Mouse (Mus musculus): Measurements from ENCODE around the gene Cd300lg. TPM values are rescaled to one million over a fixed set of nuclear protein-coding genes. Genes with fewer than 3 reads are reported as not detected.

Cd300lg gene
- polyA plus RNA-seq, 1 experiment from 2014 or later, result 2.0 TPM

- Histone ChIP-seq H3K27me3 (replicated peaks; ENCODE audit: control insufficient read depth, insufficient read depth, low read length) (no peaks in the 10 kb centered on the region), H3K4me3 (ENCODE audit: low read length) (peak overlapping the region; percentile 66), H3K4me1 (ENCODE audit: control insufficient read depth, insufficient read depth, low read length) (peaks cover 9% of the 10 kb centered on the region; the same call in 1 of the 2 replicates), H3K36me3 (ENCODE audit: control insufficient read depth, insufficient read depth, low read length) (no peaks in the 10 kb centered on the region), H3K4me2 (ENCODE audit: low read depth, low read length) (peak overlapping the region; percentile 94), H3K27ac (ENCODE audit: low read length) (peak overlapping the region; percentile 31), H3K9ac (ENCODE audit: low read depth, low read length) (peak overlapping the region; percentile 69), H3K9me3 (ENCODE audit: control insufficient read depth, low read length) (no peaks in the 10 kb centered on the region)
- ATAC-seq, result peak; percentile 75
- 2% methylated on average over 20 of the region's 20 CpGs for WGBS
These were observed 47.9 kb downstream of the Cd300lg start for GRCm38 (mm10) chr11:102089088-102089808.

GRCm38 (mm10) chr11:102095676-102096075, 54.4 kb downstream of the Cd300lg start:
- no peaks in the 10 kb centered on the region for H3K27me3 ChIP-seq (replicated peaks; ENCODE audit: control insufficient read depth, insufficient read depth, low read length)
- H3K4me2 ChIP-seq (ENCODE audit: low read depth, low read length), result no peak overlapping the region
- no peaks in the 10 kb centered on the region for H3K9me3 ChIP-seq (ENCODE audit: control insufficient read depth, low read length)
- H3K27ac ChIP-seq (ENCODE audit: low read length), result no peak overlapping the region
- H3K9ac ChIP-seq (ENCODE audit: low read depth, low read length), result no peak overlapping the region
- no peak overlapping the region for H3K4me3 ChIP-seq (ENCODE audit: low read length)
- 0 out of 2 replicates have a peak, but pooled peaks cover 8% of the 10 kb centered on the region for H3K4me1 ChIP-seq (ENCODE audit: control insufficient read depth, insufficient read depth, low read length)
- H3K36me3 ChIP-seq (ENCODE audit: control insufficient read depth, insufficient read depth, low read length), result no peaks in the 10 kb centered on the region
- 75% methylated on average over 3 of the region's 3 CpGs for WGBS
- no peak for ATAC-seq

- Histone ChIP-seq H3K4me3 (ENCODE audit: low read length) (no peak overlapping the region; the same call in 1 of the 2 replicates), H3K4me2 (ENCODE audit: low read depth, low read length) (peak overlapping the region; percentile 52), H3K27me3 (replicated peaks; ENCODE audit: control insufficient read depth, insufficient read depth, low read length) (no peaks in the 10 kb centered on the region), H3K9me3 (ENCODE audit: control insufficient read depth, low read length) (no peaks in the 10 kb centered on the region), H3K27ac (ENCODE audit: low read length) (no peak overlapping the region), H3K36me3 (ENCODE audit: control insufficient read depth, insufficient read depth, low read length) (no peaks in the 10 kb centered on the region), H3K4me1 (ENCODE audit: control insufficient read depth, insufficient read depth, low read length) (0 out of 2 replicates have a peak, but pooled peaks cover 8% of the 10 kb centered on the region), H3K9ac (ENCODE audit: low read depth, low read length) (no peak overlapping the region)
- ATAC-seq, result peak; percentile 12
- WGBS, result 61% methylated on average over 5 of the region's 5 CpGs
These were observed 55.1 kb downstream of the Cd300lg start for GRCm38 (mm10) chr11:102096446-102096845.

- no peak overlapping the region for H3K27ac ChIP-seq (ENCODE audit: low read length)
- H3K9me3 ChIP-seq (ENCODE audit: control insufficient read depth, low read length), result no peaks in the 10 kb centered on the region
- WGBS, result 2% methylated on average over 18 of the region's 18 CpGs
- H3K4me3 ChIP-seq (ENCODE audit: low read length), result peak overlapping the region; percentile 23
- H3K4me2 ChIP-seq (ENCODE audit: low read depth, low read length), result peak overlapping the region; percentile 52
- no peaks in the 10 kb centered on the region for H3K27me3 ChIP-seq (replicated peaks; ENCODE audit: control insufficient read depth, insufficient read depth, low read length)
- no peaks in the 10 kb centered on the region for H3K36me3 ChIP-seq (ENCODE audit: control insufficient read depth, insufficient read depth, low read length)
- peak overlapping the region; percentile 35; the same call in 1 of the 2 replicates for H3K9ac ChIP-seq (ENCODE audit: low read depth, low read length)
- 0 out of 2 replicates have a peak, but pooled peaks cover 8% of the 10 kb centered on the region for H3K4me1 ChIP-seq (ENCODE audit: control insufficient read depth, insufficient read depth, low read length)
- peak; percentile 90 for ATAC-seq
These were observed 55.6 kb downstream of the Cd300lg start for GRCm38 (mm10) chr11:102096887-102097391.

GRCm38 (mm10) chr11:102101219-102101618, 59.9 kb downstream of the Cd300lg start, which contains the start of gene Ppy:
Gene Ppy (minus strand): TSS chr11:102101319.
- H3K36me3 ChIP-seq (ENCODE audit: control insufficient read depth, insufficient read depth, low read length), result no peaks in the 10 kb centered on the region
- no peak within 1 kb of the TSS for H3K4me2 ChIP-seq (ENCODE audit: low read depth, low read length)
- 0 out of 2 replicates have a peak, but pooled peaks cover 8% of the 10 kb centered on the region for H3K4me1 ChIP-seq (ENCODE audit: control insufficient read depth, insufficient read depth, low read length)
- H3K27ac ChIP-seq (ENCODE audit: low read length), result no peak within 1 kb of the TSS
- H3K27me3 ChIP-seq (replicated peaks; ENCODE audit: control insufficient read depth, insufficient read depth, low read length), result peaks cover 20% of the 10 kb centered on the region
- no peak for ATAC-seq
- no peaks in the 10 kb centered on the region for H3K9me3 ChIP-seq (ENCODE audit: control insufficient read depth, low read length)
- WGBS, result 79% methylated on average over 4 of the region's 4 CpGs
- H3K9ac ChIP-seq (ENCODE audit: low read depth, low read length), result no peak within 1 kb of the TSS
- H3K4me3 ChIP-seq (ENCODE audit: low read length), result no peak within 1 kb of the TSS

GRCm38 (mm10) chr11:102102485-102103258, 61.4 kb downstream of the Cd300lg start:
- Histone ChIP-seq H3K27ac (ENCODE audit: low read length) (no peak overlapping the region), H3K4me1 (ENCODE audit: control insufficient read depth, insufficient read depth, low read length) (no peaks in the 10 kb centered on the region; the same call in 1 of the 2 replicates), H3K9me3 (ENCODE audit: control insufficient read depth, low read length) (no peaks in the 10 kb centered on the region), H3K4me3 (ENCODE audit: low read length) (no peak overlapping the region), H3K36me3 (ENCODE audit: control insufficient read depth, insufficient read depth, low read length) (no peaks in the 10 kb centered on the region), H3K27me3 (replicated peaks; ENCODE audit: control insufficient read depth, insufficient read depth, low read length) (peaks cover 34% of the 10 kb centered on the region), H3K4me2 (ENCODE audit: low read depth, low read length) (no peak overlapping the region), H3K9ac (ENCODE audit: low read depth, low read length) (no peak overlapping the region)
- 18% methylated on average over 17 of the region's 17 CpGs for WGBS
- no peak for ATAC-seq

Other genes starting within 250 kb of the Cd300lg start
- gene Meox1, start 147.1 kb upstream of the Cd300lg start, polyA plus RNA-seq (2015; fragmentation: Nextera tagmentation; extraction: Ambion mirVana), result 5.0 and 5.1 TPM in 2 replicates
- gene Sost, start 74.5 kb upstream of the Cd300lg start, polyA plus RNA-seq (2015; fragmentation: Nextera tagmentation; extraction: Ambion mirVana), result 0.12 TPM in 1 of 2 replicates, not detected in the other
- not detected in 2 replicates for gene Cfap97d1, start 57.2 kb upstream of the Cd300lg start, polyA plus RNA-seq (2015; fragmentation: Nextera tagmentation; extraction: Ambion mirVana)
- gene Dusp3, start 54.5 kb upstream of the Cd300lg start, polyA plus RNA-seq (2015; fragmentation: Nextera tagmentation; extraction: Ambion mirVana), result 27.6 and 29.5 TPM in 2 replicates
- 5.7 and 6.5 TPM in 2 replicates for gene Mpp3, start 13.0 kb upstream of the Cd300lg start, polyA plus RNA-seq (2015; fragmentation: Nextera tagmentation; extraction: Ambion mirVana)
- 5.8 and 6.2 TPM in 2 replicates for gene Mpp2, start 47.0 kb downstream of the Cd300lg start, polyA plus RNA-seq (2015; fragmentation: Nextera tagmentation; extraction: Ambion mirVana)
- gene Ppy, start 59.8 kb downstream of the Cd300lg start, polyA plus RNA-seq (2015; fragmentation: Nextera tagmentation; extraction: Ambion mirVana), result 3.9 and 6.0 TPM in 2 replicates
- gene Pyy, start 66.3 kb downstream of the Cd300lg start, polyA plus RNA-seq (2015; fragmentation: Nextera tagmentation; extraction: Ambion mirVana), result 62.9 and 67.0 TPM in 2 replicates
- gene Nags, start 104.0 kb downstream of the Cd300lg start, polyA plus RNA-seq (2015; fragmentation: Nextera tagmentation; extraction: Ambion mirVana), result 33.8 and 39.1 TPM in 2 replicates
- 23.4 and 26.0 TPM in 2 replicates for gene Tmem101, start 114.9 kb downstream of the Cd300lg start, polyA plus RNA-seq (2015; fragmentation: Nextera tagmentation; extraction: Ambion mirVana)
- 87.9 and 115 TPM in 2 replicates for gene Lsm12, start 143.8 kb downstream of the Cd300lg start, polyA plus RNA-seq (2015; fragmentation: Nextera tagmentation; extraction: Ambion mirVana)
- 26.7 and 32.1 TPM in 2 replicates for gene G6pc3, start 148.1 kb downstream of the Cd300lg start, polyA plus RNA-seq (2015; fragmentation: Nextera tagmentation; extraction: Ambion mirVana)
- gene Hdac5, start 188.7 kb downstream of the Cd300lg start, polyA plus RNA-seq (2015; fragmentation: Nextera tagmentation; extraction: Ambion mirVana), result 54.8 and 55.5 TPM in 2 replicates
- 12.4 and 15.9 TPM in 2 replicates for gene BC030867, start 207.4 kb downstream of the Cd300lg start, polyA plus RNA-seq (2015; fragmentation: Nextera tagmentation; extraction: Ambion mirVana)
- 0.05 TPM in 2 replicates for gene Asb16, start 227.2 kb downstream of the Cd300lg start, polyA plus RNA-seq (2015; fragmentation: Nextera tagmentation; extraction: Ambion mirVana)
- 52.0 and 54.3 TPM in 2 replicates for gene Tmub2, start 243.4 kb downstream of the Cd300lg start, polyA plus RNA-seq (2015; fragmentation: Nextera tagmentation; extraction: Ambion mirVana)

Data from intestine, embryonic 16.5 days (tissue).